In genomic region chr10:126833006-126833405, GRCm38 (mm10) we compare ENCODE assay signal across 8 mouse cellular contexts.
A peak's percentile ranks its signal among the peaks of the same experiment; 100 is the strongest.
DNase-seq lines count a peak whose midpoint lies in the region; ATAC-seq and TF ChIP-seq lines count a peak whose summit lies in the region.

No protein-coding gene starts in this region.

- TF ChIP-seq CTCF in kidney, adult 2 months (conservative IDR thresholded peaks at IDR 0.05; ENCODE audit: insufficient read depth, insufficient read length, low read depth, low read length), result peak; percentile 47
- TF ChIP-seq CTCF in thymus, adult 2 months (IDR thresholded peaks at IDR 0.05; ENCODE audit: borderline replicate concordance, control insufficient read depth, extremely low read depth, insufficient read depth, low read length, poor library complexity), result peak; percentile 43; the same call in 1 of the 2 replicates
- peak; percentile 78 for TF ChIP-seq CTCF in midbrain, postnatal 0 days (IDR thresholded peaks at IDR 0.05)

- H3K4me2 ChIP-seq in kidney, embryonic 16.5 days (replicated peaks; ENCODE audit: low read depth, low read length), result no peak overlapping the region
- no peak overlapping the region for H3K4me2 ChIP-seq in midbrain, postnatal 0 days (ENCODE audit: low read depth, low read length, poor library complexity, severe bottlenecking)

- DNase-seq in kidney, adult 2 months, result peak; percentile 10
- DNase-seq in thymus, adult 2 months, result no peak
- DNase-seq in thymus, postnatal 25 days, result no peak
- DNase-seq in brain, adult 2 months (ENCODE audit: low read depth, low spot score), result peak; percentile 43
- no peak for DNase-seq in midbrain, postnatal 0 days (ENCODE audit: low spot score)
- DNase-seq in heart, adult 9 months (ENCODE audit: low spot score in 2 of 2), result no peak
- DNase-seq in heart, postnatal 14 days, result no peak

- TF ChIP-seq POLR2A in kidney, adult 2 months (IDR thresholded peaks at IDR 0.05; ENCODE audit: low read depth, low read length), result no peak
- no peak for TF ChIP-seq POLR2A in thymus, adult 2 months (IDR thresholded peaks at IDR 0.05; ENCODE audit: control insufficient read depth, extremely low read depth, insufficient read depth, low read length, poor library complexity)

- no peaks in the 10 kb centered on the region for H3K36me3 ChIP-seq in kidney, adult 2 months (ENCODE audit: control insufficient read depth, insufficient read depth, low read length)
- no peaks in the 10 kb centered on the region for H3K36me3 ChIP-seq in kidney, embryonic 16.5 days (ENCODE audit: insufficient read depth, low read length)
- no peaks in the 10 kb centered on the region for H3K36me3 ChIP-seq in thymus, adult 2 months (ENCODE audit: control insufficient read depth, insufficient read depth, low read length)
- no peaks in the 10 kb centered on the region for H3K36me3 ChIP-seq in midbrain, postnatal 0 days (ENCODE audit: insufficient read depth, low read length)

- H3K4me1 ChIP-seq in kidney, adult 2 months (ENCODE audit: control insufficient read depth, insufficient read depth, low read length), result no peaks in the 10 kb centered on the region
- H3K4me1 ChIP-seq in kidney, embryonic 16.5 days (ENCODE audit: insufficient read depth, low read length), result no peaks in the 10 kb centered on the region
- no peaks in the 10 kb centered on the region for H3K4me1 ChIP-seq in thymus, adult 2 months (replicated peaks; ENCODE audit: control insufficient read depth, insufficient read depth, low read length)
- H3K4me1 ChIP-seq in midbrain, postnatal 0 days (ENCODE audit: insufficient read depth, low read length), result no peaks in the 10 kb centered on the region

- intact Hi-C loops in heart, postnatal 14 days (cut with DNase I), result loop anchor here (1.0 kb wide), 1 partner anchor 36 kb away; no protein-coding TSS in a partner anchor

- WGBS in kidney, adult 2 months, result 44% methylated on average over 5 of the region's 5 CpGs
- WGBS in kidney, embryonic 16.5 days, result 53% methylated on average over 5 of the region's 5 CpGs
- 76% methylated on average over 5 of the region's 5 CpGs for WGBS in thymus, adult 2 months
- 7% methylated on average over 5 of the region's 5 CpGs for WGBS in midbrain, postnatal 0 days

- H3K9me3 ChIP-seq in kidney, embryonic 16.5 days (ENCODE audit: low read length), result no peaks in the 10 kb centered on the region
- no peaks in the 10 kb centered on the region for H3K9me3 ChIP-seq in midbrain, postnatal 0 days (ENCODE audit: low read length)

- H3K4me3 ChIP-seq in kidney, adult 2 months (ENCODE audit: insufficient read depth, low read depth, low read length), result no peak overlapping the region
- H3K4me3 ChIP-seq in kidney, embryonic 16.5 days (ENCODE audit: low read length), result no peak overlapping the region
- no peak overlapping the region for H3K4me3 ChIP-seq in thymus, adult 2 months (ENCODE audit: control insufficient read depth, insufficient read depth, low read length)
- no peak overlapping the region for H3K4me3 ChIP-seq in midbrain, postnatal 0 days (ENCODE audit: low read depth, low read length)

- no peak overlapping the region for H3K9ac ChIP-seq in kidney, embryonic 16.5 days (replicated peaks; ENCODE audit: low read length)
- no peak overlapping the region for H3K9ac ChIP-seq in midbrain, postnatal 0 days (replicated peaks; ENCODE audit: low read length, poor library complexity, severe bottlenecking)

- ATAC-seq in kidney, embryonic 16.5 days (ENCODE audit: low FRiP score, low TSS enrichment), result no peak
- ATAC-seq in midbrain, postnatal 0 days (ENCODE audit: low FRiP score), result no peak

- H3K27ac ChIP-seq in kidney, adult 2 months (ENCODE audit: insufficient read depth, low read depth, low read length), result no peak overlapping the region
- H3K27ac ChIP-seq in kidney, embryonic 16.5 days (ENCODE audit: low read length), result no peak overlapping the region
- H3K27ac ChIP-seq in thymus, adult 2 months (ENCODE audit: control insufficient read depth, insufficient read depth, low read length), result no peak overlapping the region
- H3K27ac ChIP-seq in midbrain, postnatal 0 days (ENCODE audit: low read depth, low read length), result no peak overlapping the region

- no peaks in the 10 kb centered on the region for H3K27me3 ChIP-seq in kidney, adult 2 months (replicated peaks; ENCODE audit: control insufficient read depth, insufficient read depth, low read length)
- H3K27me3 ChIP-seq in kidney, embryonic 16.5 days (ENCODE audit: insufficient read depth, low read length), result no peaks in the 10 kb centered on the region
- no peaks in the 10 kb centered on the region for H3K27me3 ChIP-seq in thymus, adult 2 months (ENCODE audit: control insufficient read depth, insufficient read depth, low read length)
- no peaks in the 10 kb centered on the region for H3K27me3 ChIP-seq in midbrain, postnatal 0 days (ENCODE audit: insufficient read depth, low read length)

Comparison
In these comparisons a context has a peak if more than half of its experiments do, and no peak if none do; other contexts are left out.
1. DNase-seq: peak in kidney, adult 2 months (single experiment) and brain, adult 2 months (single experiment); none in thymus, adult 2 months (single experiment), thymus, postnatal 25 days (single experiment), midbrain, postnatal 0 days (single experiment), heart, adult 9 months (0 of 2) and heart, postnatal 14 days (0 of 2).
2. Peak in every context shown above with its lines, with median percentiles within 50 percentile points of each other: CTCF ChIP-seq.